Mouse (Mus musculus) layer of hippocampus, adult 8-10 months (tissue): ENCODE measurements around the gene Arhgef33. TPM values are rescaled to one million over a fixed set of nuclear protein-coding genes. Genes with fewer than 3 reads are reported as not detected.
"Not testable (repeated sequence)": the region's sequence is repeated elsewhere in the genome, so short reads cannot be mapped to it uniquely, and the experiment has no call there.

Experiments
- DNase-seq, 2 experiments: peaks; one replicate each; pipeline ENCODE4 v3.0.0; 2022; ENCODE audit warnings: low spot score in 2 of 2
- total RNA-seq, 4 experiments: library from RNA; stranded (reverse); gene quantifications; 2 replicates each; pipeline ENCODE4 v1.2.4; 2022

Gene Arhgef33
- total RNA-seq, 4 experiments from 2014 or later = 2.4 to 4.1 (median 2.8) TPM

DNA sequence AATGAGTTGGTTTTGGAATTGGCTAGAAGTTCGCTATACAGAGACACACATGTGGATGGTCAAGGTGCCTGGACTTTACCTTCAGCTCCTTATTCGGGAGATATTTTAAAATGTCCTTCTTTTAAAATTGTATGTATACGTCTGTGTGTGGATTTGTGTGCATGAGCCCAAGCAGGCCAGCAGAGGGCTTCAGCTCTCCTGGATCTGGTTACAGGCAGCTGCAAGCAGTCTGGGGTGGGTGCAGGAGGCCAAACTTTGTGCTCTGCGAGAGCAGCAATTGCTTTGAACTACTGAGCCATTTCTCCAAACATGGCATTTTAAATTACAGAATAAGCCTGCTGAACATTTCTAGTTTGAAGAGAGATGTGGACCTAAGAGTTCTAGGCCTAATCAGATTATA is 38.1 kb downstream of the Arhgef33 start:
- no peak for DNase-seq

DNA sequence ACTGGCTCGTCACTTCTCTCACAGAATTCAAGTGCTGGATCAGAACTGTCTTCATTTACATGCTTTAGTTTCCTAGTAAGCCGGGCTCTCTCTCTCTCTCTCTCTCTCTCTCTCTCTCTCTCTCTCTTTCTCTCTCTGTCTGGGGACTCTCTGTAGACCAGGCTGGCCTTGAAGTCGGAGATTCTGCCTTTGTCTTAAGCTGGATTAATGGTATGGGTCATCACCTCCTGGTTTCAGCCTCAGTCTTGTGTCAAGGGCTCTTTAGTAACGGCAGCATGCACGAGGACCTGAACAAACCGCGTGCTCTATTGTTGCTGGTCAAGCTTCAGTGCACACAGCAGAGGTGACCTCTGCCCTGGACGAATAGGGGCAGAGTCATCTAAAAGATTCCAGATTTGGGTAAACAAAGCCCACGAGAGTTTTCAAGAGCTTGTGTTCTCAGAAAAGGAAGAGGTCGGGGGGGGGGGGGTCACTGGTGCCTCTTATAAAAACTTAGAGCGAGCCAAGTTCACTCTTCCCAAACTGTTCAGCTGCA is 39.5 kb downstream of the Arhgef33 start:
- no peak for DNase-seq

DNA sequence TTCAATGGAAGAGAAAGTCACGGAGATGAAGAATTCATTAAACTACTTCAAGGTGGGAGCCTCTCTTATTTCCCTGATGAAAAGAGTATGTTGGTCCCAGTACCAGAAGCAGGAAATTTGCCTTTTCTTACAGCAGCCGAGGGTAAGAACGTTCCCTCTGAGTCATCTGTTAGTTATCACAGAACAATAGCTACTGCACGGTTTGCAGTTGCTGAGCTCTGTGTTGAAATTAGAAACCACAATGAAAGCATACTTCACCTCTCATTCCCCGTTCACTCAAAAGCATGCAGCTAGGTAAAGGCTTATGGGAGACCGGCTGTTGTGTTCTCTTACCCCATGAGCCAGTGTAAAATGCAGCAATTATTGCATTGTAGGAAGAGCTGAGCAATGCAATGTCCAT is 40.0 kb downstream of the Arhgef33 start:
- DNase-seq = no peak

DNA sequence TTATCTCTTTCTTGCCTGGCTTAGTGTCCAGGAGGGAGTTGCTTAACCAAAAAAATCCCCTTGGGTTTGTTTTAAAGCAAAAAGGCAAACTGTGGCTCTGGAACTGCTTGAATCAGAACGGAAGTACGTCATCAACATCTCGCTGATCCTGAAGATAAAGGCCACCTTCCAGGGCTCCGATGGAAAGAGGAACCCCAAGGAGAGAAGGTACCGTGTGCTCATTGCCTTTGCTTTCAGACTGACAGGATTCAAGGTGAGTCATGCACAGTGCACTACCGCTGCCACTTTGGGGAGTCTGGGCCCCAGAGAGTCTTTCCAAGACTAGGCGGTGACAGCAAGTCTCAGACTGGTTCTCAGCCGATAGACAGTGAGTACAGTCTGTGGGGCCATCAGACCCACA is 53.0 kb downstream of the Arhgef33 start:
- no peak for DNase-seq

DNA sequence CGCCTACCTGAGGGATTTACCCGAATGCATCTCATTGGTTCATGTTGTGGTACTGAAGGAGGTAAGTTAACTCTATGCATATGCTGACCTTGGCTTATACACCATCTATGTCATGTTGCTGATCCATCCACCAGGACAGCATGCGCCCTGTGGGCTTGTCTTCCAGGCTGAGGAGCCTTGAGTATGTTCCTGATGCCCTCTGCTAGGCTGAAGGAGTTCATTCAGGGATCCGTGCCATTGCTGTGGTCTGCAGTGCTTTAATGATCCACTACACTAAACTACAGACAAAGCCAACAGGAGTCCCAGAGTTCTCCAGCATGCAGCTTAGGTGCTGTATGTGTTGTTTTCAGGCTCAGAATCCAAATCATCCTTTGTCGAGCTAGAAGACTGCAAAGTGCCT is 60.1 kb downstream of the Arhgef33 start:
- no peak for DNase-seq

DNA sequence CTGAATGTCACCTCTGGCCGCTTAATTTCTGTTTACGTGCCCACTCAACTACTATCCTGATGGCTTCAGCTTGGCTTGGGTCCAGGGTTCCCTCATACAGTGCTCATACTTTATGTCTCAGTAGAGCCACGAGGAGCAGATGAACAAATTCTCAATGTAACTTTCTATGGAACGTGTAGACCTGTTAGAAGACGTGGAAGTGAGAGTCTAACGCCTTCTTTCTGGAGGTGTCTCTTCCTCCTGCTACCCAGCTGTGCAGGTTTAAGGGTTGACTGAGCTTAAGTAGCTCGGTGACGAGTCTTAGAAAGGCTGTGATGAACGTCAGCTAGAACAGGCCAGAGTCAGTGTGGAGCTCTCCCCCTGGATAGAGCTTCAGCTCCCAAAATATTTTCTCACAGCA is 61.4 kb downstream of the Arhgef33 start:
- no peak for DNase-seq

DNA sequence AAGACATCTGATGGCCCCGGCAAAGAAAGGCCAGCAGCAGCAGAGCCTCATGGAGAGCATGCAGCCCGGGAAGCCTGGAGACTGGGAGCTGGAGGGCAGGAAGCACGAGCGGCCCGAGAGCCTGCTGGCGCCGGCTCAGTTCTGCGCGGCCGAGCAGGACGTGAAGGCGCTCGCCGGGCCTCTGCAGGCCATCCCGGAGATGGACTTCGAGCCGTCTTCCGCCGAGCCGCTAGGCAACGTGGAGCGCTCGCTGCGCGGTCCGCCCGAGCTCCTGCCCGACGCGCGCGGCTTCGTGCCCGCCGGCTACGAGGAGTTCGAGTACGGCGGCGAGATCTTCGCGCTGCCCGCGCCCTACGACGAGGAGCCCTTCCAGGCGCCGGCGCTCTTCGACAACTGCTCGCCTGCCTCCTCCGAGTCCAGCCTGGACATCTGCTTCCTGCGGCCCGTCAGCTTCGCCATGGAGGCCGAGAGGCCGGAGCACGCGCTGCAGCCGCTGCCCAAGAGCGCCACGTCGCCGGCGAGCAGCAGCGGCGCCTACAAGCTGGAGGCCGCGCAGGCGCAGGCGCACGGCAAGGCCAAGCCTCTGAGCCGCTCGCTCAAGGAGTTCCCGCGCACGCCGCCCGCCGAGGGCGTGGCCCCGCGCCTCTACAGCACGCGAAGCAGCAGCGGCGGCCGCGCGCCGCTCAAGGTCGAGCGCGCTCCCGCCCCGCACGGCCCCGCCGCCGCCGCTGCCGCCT is 66.0 kb downstream of the Arhgef33 start, which contains the start of gene Gm10190:
Gm10190 (minus strand) TSS at position 553 of the 737 bp plus-strand sequence.
- peak; percentile 68 to 82 for DNase-seq

DNA sequence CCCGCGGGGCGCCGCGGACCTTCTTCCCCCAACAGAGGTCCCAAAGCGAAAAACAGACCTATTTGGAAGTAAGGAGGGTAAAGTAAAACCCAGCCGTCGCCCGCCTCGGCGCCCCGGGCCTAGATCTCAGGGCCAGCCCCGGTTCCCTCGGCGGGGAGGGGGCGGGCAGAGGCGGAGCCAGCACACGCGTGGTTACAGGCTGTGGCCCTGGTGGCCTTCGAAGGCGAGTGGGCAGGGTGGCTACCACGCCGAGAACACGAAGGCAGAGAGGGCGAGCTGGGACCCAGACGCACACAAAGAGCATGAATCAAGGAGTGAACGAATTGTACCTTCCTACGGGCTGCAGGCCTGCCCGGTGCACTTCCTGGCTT is 66.5 kb downstream of the Arhgef33 start:
- DNase-seq = no peak

DNA sequence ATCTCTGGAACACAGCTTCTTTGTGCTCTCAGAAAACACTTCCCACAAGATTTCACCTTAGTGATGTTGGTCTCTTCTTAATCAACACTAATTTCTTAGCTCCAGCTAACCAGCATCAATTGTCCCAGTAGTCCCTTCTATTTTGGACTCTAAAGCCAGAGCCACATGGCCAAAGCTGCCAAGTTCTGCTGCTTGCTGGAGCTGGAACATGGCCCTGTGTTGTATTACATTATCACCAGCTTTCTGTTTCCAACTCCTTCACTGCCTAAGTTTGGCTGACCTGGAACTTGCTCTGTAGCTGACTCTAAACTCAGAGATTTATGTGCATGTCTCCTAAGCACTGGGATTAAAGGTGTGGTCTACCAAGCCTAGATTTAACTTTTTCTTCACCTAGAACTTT is 71.2 kb downstream of the Arhgef33 start:
- DNase-seq = not testable (repeated sequence)

DNA sequence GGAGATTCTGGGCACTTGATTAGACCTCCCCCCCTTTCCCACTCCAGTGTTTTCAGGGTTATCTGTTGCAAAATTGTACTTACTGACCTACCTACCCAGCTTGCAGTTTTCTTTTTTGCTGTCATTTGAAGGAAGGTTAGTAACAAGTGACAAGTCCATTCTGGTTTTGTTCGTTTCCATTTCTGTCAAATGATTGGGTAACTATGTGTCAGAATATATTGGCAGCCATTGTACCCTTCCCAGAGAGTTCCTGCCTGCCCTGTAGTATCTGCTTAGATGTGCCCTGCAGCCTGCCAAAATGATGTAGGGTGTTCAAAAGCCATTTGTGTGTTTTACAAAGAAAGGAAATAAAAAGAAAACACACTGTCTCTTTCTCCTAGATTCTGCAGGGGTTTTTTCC is 78.5 kb downstream of the Arhgef33 start:
- no peak for DNase-seq

DNA sequence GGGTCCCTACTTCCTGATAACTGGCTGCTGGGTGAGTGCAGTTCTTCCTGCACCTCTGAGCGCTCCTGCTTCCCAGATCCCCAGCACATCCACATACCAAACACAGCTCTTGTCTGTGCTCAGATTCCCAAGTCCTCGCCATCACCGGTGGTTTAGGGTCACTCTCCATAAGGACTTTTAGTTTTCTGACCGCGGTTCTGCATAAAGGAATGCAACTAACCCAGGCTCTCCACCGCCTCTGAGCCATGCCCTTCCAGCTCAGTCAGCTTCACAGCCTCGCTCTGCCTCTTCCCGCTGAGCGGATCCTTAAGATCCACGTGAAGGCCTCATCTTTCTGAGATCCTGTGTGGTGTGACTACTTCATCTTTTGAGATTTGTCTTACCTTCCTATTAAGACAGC is 82.8 kb downstream of the Arhgef33 start:
- no peak for DNase-seq

DNA sequence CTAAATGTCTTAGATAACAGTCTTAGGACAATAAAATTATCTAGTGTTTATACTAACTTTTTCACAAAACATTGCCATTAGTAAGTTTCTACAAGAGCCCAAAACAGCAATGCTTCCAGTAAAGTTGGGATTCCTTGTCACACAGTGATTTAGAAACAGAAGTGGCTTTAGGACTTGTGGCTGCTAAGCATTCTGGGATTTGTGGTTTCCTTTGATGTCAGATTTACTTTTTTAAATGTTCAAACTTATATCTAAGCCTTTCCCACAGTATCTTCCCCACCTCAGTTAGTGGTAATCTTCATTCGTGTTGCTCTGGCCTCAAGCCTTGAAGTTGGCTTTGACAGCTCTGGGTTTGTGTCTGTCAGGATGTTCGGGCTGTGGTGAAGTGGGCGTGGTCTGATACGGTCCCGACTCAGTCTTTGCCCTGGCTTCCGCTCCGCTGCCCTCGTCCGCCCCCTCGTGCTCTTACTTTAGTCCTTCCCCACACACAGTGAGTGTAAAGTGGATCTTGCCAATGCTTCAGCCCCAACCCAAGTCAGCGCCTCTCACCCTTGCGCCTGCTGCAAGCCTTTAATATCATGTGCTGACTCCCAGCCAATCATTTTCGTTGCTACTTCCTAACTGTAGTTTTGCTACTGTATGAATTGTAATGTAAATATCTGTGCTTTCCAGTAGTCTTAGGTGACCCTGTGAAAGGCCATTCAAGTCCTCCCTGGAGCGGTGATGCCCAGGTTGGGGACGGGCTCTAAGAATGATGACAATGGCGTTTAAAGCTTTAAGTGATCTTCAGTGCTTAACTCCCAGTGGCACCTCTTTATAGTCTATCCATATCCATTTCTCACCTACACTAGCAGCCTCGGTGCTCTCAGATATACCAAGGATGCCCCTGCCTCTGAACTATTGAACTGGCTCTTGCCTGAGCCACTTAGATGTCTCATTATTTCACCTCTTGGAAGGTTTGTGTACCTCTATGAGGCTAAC is 84.5 kb downstream of the Arhgef33 start:
- peak in 1 of 2 experiments; percentile 11 for DNase-seq

DNA sequence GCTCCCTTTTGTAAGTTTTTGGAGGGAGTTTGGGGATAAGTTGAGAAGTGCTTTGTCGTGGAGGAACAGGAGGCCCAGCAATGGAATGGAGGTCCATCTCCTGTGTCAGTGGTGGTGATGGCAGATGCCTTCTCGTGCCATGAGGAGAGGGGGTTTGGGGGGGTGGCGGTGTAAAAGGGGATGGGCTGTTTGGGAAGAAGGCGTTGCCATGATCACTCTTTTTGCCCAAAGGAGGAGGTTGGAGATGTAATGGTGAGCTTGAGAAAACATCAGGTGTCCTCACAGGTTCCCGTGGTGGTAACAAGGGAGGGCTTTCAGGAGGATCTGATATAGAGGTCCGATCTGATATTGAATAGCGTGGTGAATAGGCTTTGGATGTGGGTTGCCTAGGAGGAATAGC is 91.0 kb downstream of the Arhgef33 start:
- DNase-seq = no peak

DNA sequence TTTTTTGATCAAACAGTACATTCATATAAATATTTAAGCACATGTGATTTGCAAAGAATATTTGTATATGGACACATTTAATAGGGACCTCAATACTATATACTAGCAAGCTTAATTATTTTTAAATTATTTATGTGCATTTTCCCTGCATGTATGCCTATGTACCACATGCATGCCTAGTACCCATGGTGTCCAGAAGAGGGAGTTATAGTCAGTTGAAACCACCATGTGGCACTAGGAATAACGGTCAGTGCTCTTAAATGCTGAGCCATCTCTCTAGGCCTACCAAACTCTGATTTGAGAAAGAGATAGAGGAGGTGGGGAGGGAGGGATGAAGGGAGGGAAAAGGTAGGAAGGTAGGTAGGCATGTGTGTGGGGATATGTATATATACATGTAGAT is 104.0 kb downstream of the Arhgef33 start:
- no peak for DNase-seq

DNA sequence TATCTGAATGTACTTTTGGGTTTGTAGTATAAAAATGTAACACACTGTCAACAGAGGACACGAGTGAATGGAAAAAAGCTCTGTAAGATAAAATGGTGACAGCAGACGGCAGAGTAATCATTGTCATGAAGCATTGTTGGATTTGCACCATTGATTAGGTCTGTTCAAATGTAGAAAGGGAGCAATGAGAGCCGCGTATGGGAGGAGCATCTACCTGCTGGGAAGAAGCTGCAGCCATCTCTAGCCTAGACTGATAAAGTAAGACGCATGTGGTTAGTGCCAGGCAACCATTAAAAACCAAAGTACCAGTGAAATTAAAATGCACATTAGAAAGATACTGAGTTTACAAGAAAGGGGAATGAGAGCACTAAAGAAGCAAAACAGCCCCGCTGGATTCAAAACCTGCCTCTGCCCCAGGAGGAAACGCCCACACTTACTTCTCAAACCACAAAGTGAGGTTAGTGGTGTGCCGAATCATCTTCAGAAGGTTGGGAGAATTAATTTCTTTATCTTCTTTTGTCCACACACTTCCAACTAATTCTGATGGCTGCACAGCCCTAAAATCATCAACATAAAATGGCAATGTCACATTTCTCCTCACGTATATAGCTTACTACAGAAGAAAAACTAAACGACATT is 111.5 kb downstream of the Arhgef33 start:
- DNase-seq = no peak

DNA sequence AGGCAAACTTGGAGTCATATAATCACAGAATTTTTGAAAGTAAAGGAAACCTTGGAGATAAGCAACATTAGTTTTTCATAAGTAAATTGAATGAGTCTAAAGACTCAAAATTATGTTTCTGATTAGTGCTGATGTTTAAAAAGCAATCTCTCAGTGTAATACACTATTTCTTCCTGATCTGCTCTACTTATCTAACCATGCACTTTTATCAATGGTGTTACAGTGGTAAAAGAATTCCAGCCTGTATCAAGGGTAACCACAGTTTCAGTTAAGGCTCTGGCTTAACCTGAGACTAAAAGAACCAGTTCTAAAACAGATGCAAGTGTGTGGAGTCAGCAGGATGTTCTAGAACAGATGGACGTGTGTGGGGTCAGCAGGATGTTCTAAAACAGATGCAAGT is 113.8 kb downstream of the Arhgef33 start:
- no peak for DNase-seq

DNA sequence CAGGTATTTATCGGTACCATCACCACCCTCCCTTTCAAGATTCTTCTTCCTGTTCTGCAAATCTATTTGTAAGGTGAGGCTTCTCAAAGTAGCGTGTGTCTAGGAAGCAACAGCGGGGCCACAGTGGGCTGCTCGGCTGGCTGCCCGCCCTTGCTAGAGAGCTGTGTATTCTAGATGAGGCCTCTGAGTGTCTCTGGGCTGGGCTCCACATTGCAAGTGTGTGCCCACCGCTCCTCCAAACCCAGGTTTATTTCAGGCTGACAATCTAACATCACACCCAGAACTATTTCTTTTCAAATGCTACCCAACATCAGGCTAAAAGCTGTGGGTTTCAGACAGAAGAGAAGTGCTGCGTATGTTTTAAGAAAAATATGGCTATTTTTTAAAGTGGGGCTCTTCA is 119.0 kb downstream of the Arhgef33 start:
- no peak for DNase-seq

DNA sequence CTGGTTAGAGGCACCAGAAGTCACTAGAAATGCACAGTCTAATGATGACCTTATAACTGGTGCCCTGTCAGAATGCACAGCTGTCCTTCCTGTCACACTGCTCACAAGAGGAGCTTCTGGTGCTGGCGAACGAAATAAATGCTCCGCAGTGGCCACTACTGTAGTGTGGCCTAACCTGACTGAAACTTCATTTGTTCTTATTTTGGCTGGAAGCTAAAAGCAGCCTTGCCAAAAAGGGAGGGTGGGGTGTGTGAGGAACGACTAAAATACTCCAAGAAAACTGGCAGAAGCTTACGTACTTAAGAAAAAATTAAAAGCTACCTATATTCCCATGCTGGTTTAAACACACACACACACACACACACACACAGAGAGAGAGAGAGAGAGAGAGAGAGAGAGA is 119.7 kb downstream of the Arhgef33 start:
- no peak for DNase-seq

DNA sequence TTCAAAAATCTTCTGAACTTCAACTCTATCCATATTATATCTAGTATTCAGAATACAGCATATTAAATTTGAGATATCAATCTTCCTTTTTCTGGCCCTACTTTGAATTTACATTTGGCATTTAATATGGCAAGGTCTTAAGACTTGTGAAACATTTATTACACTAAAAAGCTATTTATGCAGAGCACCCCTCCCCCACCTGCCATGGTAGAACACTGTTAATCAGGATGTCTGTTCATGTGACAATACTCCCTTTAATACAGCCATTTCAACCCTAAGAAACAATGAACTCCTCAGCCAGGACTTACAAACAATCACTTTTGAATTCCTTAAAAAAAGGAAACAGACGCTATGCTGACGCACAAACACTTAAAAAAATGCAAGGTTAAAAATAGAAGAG is 120.8 kb downstream of the Arhgef33 start:
- no peak for DNase-seq

DNA sequence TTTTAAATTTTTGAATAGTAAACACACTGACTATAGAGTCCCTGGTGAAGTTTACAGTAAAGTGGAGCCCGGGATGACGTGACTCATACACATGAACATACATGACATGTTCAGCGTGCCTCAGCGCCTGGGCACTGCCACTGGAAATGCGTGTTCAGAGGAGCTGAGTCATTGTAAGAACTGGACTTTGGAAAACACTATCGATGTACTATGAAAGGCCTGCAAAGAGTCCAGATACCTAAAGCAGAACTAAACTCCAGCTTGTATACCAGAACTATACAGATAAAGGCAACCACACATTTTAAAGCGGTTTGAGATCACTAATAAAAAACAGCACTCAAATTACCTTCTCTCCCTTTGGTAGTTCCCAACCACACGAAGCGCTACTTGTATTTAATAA is 124.8 kb downstream of the Arhgef33 start:
- DNase-seq = no peak

DNA sequence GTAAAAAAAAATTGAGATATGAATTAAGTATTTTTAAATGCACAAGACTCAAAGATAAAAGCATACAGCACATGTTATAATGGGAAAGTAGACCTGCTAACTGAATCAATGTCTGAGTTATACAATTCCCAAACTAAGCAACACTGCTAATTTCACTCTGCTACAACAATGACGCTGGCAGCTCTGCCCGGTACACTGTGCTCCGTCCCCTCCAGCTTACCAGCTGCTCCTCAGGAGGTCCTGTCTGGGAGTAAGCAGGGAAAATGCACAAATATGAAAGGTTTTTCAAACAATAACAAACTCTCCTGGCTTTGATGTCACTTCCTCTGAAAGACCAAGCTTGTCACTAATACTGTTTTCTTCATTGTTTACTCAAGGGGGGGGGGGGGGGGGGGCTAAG is 127.2 kb downstream of the Arhgef33 start:
- DNase-seq = no peak

DNA sequence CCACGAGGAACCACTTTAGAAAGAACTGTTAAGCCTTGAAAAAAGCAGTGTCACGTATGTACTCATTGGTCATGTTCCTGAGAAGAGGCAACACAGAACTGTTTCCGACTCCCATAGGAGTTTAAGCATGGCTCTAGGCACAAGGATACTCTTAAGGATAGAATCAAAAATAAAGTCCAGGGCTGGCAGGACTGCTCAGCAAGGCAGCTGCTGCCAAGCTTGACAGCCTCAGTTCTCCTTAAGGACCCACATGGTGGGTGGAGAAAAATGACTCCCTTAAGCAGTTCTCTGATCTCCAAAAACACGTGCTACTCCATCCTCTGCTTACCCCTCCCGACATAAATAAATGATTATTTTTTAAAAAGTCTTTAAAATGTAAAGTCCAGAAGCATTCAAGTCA is 128.5 kb downstream of the Arhgef33 start:
- DNase-seq = no peak
